Mouse (Mus musculus) CD4-positive, CD25-positive, alpha-beta regulatory T cell, adult 2 months (primary cell): ENCODE results near the gene Pde10a.

Experiments used
- DNase-seq: peaks from one replicate; pipeline ENCODE4 v3.0.0-alpha.2; 2012; ENCODE audit warnings: low read depth, low spot score

Gene Pde10a

DNA sequence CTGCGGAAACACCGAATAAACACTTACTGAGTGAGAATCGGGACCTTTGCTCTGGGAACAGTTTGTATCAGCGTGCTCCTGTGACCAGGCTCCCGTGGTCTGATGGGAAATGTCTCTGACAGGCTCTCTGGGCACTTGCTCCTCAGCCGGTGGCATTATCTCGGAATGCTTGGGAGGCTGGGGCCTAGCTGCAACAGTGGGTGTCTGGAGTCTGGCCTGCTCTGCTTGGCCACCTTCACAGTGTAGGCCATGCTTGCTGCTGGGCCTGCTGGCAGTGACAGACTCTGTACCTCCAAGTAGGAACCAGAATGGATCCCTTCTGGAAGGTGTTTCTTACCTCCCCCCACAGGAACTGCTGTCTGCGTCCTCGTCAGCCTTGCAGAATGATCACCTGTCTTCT lies 362.9 kb downstream of the Pde10a start:
- no peak for DNase-seq

- DNase-seq = no peak
Observed at GRCm38 (mm10) chr17:8888639-8889038, 363.5 kb downstream of the Pde10a start.

- DNase-seq = no peak
Observed at GRCm38 (mm10) chr17:8892193-8892985, 367.2 kb downstream of the Pde10a start.

GRCm38 (mm10) chr17:8895991-8896390 lies 370.8 kb downstream of the Pde10a start:
- no peak for DNase-seq

DNA sequence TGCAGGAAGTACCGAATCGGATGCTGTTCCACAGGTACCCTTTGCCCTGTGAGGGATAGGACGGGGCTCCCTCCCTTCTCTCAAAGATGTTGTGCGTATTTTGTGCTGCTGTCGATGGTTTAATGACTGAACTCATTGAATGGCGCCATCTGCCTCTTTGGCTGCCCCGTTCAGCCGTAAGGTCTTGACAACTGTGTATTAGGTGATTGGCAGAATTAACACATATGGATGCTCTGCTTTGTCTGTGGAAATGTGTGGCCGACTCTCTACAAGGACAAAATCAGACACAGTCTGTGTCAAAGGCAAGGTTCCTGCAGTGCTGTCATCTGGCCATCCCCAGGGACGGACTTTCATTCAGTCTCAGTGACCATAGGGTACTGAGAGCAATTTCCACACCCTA lies 372.6 kb downstream of the Pde10a start:
- DNase-seq = no peak

GRCm38 (mm10) chr17:8898221-8898620 lies 373.0 kb downstream of the Pde10a start:
- DNase-seq = no peak

DNA sequence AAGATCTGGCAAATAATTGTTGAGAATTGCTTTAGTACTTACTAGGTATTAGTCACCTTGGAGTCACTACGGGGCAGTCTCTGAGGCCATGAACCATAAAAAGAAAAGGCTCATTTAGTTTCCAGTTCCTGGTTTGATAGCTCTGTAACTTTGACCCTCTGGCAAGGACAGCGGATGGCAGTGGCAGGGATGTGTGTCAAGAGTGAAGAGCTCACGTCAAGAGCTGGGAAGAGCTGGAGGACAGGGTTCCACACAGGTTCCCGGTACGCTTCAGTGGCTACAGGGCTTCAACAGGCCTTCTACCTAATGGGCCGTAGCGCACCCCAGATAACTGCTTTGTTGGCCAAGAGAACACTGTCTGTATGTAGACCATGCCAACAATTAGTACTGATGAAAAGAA lies 374.0 kb downstream of the Pde10a start:
- DNase-seq = no peak

GRCm38 (mm10) chr17:8903555-8904283 lies 378.5 kb downstream of the Pde10a start:
- DNase-seq = no peak

DNA sequence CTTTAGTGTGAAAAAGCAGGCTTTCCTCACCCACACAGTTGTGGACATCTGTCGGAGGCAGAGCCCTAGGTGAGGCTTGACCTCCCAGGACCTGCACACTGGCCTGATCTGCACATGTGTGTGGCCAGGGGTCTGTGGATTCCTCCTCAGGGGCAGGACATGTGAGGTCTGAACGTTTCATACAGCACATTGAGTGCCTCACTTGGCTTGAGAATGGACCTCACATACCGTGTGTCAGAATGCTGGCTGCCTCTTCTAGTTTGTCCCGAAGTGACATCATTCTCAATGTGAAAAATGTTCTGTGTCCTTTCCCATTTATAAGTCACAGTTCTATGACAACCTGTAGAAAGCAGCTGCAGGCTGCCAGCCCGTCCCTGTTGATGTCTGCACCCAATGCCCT lies 385.4 kb downstream of the Pde10a start:
- no peak for DNase-seq

DNA sequence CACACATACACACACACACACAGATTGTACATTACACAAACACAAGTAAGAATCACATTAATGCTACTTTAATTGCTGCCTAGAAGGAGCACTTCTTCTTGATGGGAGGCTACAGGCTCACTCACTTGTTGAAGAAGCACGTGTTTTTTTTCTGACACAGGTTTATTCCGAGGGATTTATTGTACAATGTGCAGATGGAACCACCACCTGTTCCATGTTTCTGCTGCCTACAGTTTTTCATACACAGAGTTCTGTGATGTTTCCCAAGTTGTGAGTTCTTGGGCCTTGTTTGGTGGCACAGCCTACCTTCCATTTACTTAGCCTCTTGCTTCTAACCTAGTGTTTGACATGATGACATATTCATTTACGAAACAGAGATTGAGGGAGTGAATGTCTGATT lies 387.8 kb downstream of the Pde10a start:
- DNase-seq = no peak

GRCm38 (mm10) chr17:8915693-8916092 lies 390.5 kb downstream of the Pde10a start:
- DNase-seq = no peak

GRCm38 (mm10) chr17:8923074-8923473 lies 397.9 kb downstream of the Pde10a start:
- DNase-seq = no peak

- no peak for DNase-seq
Observed at GRCm38 (mm10) chr17:8923727-8924126, 398.6 kb downstream of the Pde10a start.

GRCm38 (mm10) chr17:8925819-8926383 lies 400.7 kb downstream of the Pde10a start:
- DNase-seq = no peak

DNA sequence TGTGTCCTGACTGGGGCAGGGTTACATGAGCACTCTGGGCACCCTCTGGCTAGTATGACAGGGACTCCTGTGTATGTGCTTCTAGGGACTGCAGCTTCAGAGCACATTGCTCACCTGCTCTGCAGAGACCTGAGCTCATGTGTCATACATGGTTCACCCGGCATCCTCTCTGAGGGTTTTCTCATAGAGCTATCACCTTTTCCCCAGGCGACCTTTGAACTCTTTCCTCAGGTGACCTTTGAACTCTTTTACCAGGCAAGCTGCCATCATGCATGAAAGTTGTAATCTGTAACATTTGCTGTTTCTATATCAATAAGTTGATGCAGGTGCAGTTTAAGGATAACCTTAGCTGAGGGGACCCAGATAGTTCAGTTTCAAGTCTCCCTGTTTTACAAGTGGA lies 403.4 kb downstream of the Pde10a start:
- no peak for DNase-seq

DNA sequence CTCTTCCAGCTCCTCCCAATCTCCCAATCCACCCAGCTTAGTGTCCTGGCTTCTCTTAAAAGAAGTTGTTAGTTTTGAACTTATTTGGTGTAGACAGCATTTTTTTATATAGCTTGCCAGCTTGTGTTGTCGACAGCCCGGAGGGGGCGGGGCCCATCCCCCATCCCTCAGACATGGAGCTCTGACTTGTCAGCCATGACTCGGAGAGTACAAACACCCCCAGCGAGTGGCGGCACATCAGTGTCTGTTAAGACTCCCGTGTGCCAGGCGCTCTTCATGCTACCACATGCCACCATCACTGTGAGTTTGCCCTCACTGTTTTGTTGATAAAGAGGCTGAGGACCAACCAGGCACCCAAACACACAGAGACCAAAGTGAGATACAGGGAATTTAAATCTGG lies 404.5 kb downstream of the Pde10a start:
- DNase-seq = no peak

DNA sequence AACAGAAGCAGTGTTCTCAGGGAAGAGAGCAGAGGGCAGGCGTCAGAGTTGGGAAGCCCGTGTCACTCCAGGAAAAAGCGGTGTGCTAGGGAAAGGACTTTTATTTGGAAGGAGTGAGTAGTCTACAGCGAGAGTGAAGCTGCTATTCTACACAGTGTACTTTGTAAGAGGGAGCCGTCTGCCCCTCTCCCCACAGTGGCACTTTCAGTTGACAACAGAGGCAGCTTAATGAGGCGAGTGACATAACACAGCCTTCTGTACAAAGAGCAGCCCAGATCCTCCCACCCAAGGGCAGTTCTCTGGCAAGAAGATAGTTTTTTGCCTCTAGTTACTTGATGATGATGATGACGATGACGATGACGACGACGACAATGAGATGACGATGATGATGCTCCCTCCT lies 410.4 kb downstream of the Pde10a start:
- no peak for DNase-seq

DNA sequence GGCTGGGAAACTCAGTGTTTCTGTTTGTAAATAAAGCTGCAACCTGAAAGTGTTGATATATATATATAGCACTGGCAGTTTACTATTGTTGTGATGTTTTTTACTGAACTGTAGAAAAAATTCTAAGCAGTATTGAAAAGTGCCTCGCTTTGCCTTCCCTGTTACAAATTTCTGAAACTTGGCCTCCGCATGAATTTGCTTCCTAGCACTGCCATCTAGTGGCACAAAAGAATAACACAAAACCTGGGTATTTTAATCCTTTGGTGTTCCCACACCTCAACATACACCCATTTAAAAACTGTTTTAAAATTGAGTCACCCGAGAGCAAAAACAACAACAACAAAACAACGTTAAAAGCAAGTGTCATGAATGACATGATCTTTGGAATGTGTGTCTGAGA lies 411.4 kb downstream of the Pde10a start:
- DNase-seq = peak; percentile 55

GRCm38 (mm10) chr17:8951588-8951987 lies 426.4 kb downstream of the Pde10a start:
- DNase-seq = no peak

DNA sequence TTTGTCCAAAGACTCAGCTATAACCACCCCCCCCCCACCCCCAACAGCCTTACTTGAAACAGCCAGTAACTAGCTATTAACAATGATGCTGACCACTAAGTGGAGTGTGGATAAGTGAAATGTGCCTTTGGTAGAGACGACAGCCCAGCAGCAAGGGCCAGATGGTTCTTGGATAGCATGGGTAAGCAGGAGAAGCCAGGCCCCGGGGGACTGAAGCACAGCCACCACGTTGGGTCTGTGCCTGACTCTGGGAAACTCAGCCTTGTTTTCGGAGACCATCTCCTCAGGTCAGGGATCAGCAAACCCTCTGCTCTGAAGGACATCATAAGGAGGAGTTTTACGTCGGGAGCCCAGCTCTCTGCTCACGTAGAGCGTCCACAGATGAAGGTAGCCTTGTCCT lies 427.8 kb downstream of the Pde10a start:
- DNase-seq = no peak

DNA sequence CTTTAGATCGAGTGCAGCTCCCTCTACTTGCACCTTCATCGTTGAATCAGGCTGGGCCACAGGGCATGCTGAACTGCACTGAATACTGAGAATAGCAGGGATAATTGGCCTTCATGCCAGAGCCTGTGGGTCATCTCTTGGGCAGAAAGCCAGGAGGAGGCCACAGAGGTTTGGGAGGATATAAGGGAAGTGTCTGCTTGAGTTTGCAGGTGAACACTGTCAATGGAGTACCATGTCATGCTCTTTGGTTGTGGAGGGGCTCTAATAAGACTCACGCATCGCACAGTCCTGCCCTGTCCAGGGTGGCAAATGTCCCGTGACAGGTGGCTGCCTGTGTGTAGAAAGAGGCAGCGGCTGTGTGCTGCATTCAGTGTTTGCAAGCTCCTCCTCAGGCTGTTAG lies 433.0 kb downstream of the Pde10a start:
- DNase-seq = no peak

- DNase-seq = no peak
Observed at GRCm38 (mm10) chr17:8960386-8960785, 435.2 kb downstream of the Pde10a start.

DNA sequence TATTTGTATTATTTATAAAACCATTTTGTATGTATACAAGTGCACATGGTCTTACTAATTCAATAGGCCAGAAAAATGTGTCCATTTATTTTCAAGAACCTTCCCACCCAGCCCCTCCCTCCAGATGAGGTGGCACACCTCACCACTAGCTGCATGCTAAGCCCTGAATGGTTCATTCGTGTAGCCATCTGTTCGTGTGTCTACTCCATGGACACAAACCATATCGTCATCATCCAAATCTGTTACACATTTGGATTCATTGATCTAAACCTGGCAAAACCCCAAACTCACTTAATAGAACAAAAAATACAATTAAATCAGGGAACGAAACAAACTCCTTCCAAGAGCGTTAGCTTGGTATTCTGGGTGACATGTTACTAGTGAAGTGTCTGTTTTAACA lies 435.9 kb downstream of the Pde10a start:
- no peak for DNase-seq
